Mouse (Mus musculus): ENCODE data around the gene Slc35e2. TPM values are rescaled to one million over a fixed set of nuclear protein-coding genes. Genes with fewer than 3 reads are reported as not detected.

The Slc35e2 gene
- polyA plus RNA-seq, 1 experiment from 2014 or later, result 11.9 TPM

DNA sequence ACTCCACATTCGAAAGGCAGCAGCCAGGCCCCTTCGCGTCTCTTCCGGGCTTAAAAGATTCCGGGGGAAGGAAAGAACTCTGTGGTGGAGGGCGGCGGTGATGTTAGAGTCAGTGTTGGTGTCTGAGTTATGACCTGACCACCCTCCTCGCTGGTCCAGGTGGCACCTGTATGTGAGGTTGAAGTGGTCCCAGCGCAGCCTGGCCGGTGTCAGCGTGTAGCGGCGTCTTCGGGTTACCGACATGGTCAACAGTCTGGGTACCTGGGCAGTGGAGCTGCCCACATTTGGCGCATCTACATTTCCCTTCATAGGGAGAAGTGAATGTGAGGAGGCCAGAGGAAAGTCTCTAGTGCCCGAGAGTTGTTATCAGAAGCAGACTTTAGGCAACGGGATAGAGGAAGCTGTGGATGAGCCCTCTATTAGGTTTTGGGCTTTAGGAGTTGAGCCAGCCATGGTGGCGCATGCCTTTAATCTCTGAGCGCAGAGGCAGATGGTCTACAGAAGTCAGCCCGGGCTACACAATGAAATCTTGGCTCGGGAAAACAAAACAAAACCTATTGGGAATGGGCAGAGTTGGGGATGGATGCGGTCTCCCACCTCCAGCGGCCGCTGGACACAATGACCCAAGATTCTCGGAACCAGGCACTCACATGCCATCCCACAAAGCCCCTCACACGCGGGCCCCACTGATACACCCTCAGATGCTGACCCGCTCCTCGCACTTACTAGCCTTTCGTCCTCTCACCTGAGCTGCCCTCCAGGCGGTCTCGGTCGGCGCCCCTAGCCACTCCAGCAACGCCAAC lies 51.3 kb downstream of the Slc35e2 start:
- no peak for DNase-seq (ENCODE audit: low spot score)
- H3K4me1 ChIP-seq, result peaks cover 37% of the 10 kb centered on the region
- H3K9me3 ChIP-seq (replicated peaks), result no peaks in the 10 kb centered on the region
- peaks cover 57% of the 10 kb centered on the region for H3K36me3 ChIP-seq
- H3K27me3 ChIP-seq (ENCODE audit: low read depth, poor library complexity, severe bottlenecking), result peaks cover 75% of the 10 kb centered on the region
- H3K4me3 ChIP-seq, result peak overlapping the region; percentile 59
- H3K27ac ChIP-seq (replicated peaks), result peak overlapping the region; percentile 79
- 22% methylated on average over 36 of the region's 36 CpGs for WGBS

- peak within 1 kb of the TSS; percentile 59 for H3K4me3 ChIP-seq
- peaks cover 56% of the 10 kb centered on the region for H3K36me3 ChIP-seq
- DNase-seq (ENCODE audit: low spot score), result peak; percentile 78
- peaks cover 37% of the 10 kb centered on the region for H3K4me1 ChIP-seq
- peak within 1 kb of the TSS; percentile 79 for H3K27ac ChIP-seq (replicated peaks)
- under 1% methylated on average over 33 of the region's 33 CpGs for WGBS
- no peaks in the 10 kb centered on the region for H3K9me3 ChIP-seq (replicated peaks)
- peaks cover 77% of the 10 kb centered on the region for H3K27me3 ChIP-seq (ENCODE audit: low read depth, poor library complexity, severe bottlenecking)
Observed at GRCm38 (mm10) chr4:155653086-155653450, 51.9 kb downstream of the Slc35e2 start, which contains the start of gene Mmp23. TSS of gene Mmp23 (minus strand) at chr4:155653384.

DNA sequence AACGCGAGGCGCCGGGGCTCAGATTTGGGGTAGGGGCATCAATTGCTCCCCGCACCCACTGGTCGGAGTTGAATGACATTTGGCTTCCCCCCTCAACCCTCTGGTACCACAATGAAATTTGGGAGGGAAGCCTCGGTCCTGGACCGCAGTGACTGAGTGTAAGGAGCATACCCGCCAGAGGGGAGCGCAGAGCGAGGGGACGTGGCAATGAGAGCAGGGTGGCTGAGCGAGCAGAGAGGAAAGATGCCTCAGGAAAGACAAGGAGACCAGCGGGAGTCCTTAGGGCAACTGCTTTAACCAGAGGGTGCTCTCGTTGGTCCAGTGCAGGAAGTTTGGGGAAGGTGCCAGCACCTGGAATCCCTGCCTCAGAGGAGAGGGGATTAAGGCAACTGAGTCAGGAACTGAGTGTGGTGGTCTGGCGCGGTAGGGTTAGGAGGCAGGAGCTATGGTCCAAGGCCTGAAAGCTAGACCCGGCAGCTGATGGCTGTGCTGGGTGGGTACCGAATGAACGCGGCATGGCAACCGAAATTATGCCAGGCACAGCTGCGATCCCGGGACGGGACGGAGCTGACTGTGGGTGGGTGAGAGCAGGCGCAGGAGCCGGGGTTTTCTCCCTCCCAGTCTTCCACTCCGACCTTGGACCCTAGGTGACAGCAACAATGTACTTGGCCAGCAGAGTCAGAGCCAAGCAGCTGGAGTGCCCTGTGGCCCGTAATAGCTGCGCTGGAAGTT lies 52.4 kb downstream of the Slc35e2 start:
- WGBS, result 2% methylated on average over 31 of the region's 31 CpGs

DNA sequence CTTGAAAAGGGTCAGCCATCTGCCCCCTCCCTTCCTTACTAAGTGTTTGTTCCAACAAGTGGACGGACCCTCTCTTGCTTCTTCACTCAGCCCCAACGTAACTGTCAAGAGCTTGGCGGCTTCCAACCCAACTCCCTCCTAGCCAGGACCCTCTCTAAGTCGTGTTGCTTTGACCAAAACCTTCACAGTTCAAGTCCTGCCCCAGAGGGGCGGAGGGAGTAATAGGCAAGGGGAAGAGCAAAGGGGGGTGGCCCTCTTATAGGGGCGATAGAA lies 52.9 kb downstream of the Slc35e2 start:
- no peak for DNase-seq (ENCODE audit: low spot score)
- H3K9me3 ChIP-seq (replicated peaks), result no peaks in the 10 kb centered on the region
- peaks cover 52% of the 10 kb centered on the region for H3K36me3 ChIP-seq
- H3K4me1 ChIP-seq, result peaks cover 37% of the 10 kb centered on the region
- 2% methylated on average over 6 of the region's 6 CpGs for WGBS
- H3K27ac ChIP-seq (replicated peaks), result no peak overlapping the region; the same call in 1 of the 2 replicates
- peaks cover 77% of the 10 kb centered on the region for H3K27me3 ChIP-seq (ENCODE audit: low read depth, poor library complexity, severe bottlenecking)
- peak overlapping the region; percentile 59 for H3K4me3 ChIP-seq

More for the DNA sequence above, 52.4 kb downstream of the Slc35e2 start:
- peaks cover 52% of the 10 kb centered on the region for H3K36me3 ChIP-seq
- peaks cover 77% of the 10 kb centered on the region for H3K27me3 ChIP-seq (ENCODE audit: low read depth, poor library complexity, severe bottlenecking)
- H3K9me3 ChIP-seq (replicated peaks), result no peaks in the 10 kb centered on the region
- peak overlapping the region; percentile 79 for H3K27ac ChIP-seq (replicated peaks)
- peak overlapping the region; percentile 59 for H3K4me3 ChIP-seq
- peaks cover 37% of the 10 kb centered on the region for H3K4me1 ChIP-seq
- DNase-seq (ENCODE audit: low spot score), result peak; percentile 59

DNA sequence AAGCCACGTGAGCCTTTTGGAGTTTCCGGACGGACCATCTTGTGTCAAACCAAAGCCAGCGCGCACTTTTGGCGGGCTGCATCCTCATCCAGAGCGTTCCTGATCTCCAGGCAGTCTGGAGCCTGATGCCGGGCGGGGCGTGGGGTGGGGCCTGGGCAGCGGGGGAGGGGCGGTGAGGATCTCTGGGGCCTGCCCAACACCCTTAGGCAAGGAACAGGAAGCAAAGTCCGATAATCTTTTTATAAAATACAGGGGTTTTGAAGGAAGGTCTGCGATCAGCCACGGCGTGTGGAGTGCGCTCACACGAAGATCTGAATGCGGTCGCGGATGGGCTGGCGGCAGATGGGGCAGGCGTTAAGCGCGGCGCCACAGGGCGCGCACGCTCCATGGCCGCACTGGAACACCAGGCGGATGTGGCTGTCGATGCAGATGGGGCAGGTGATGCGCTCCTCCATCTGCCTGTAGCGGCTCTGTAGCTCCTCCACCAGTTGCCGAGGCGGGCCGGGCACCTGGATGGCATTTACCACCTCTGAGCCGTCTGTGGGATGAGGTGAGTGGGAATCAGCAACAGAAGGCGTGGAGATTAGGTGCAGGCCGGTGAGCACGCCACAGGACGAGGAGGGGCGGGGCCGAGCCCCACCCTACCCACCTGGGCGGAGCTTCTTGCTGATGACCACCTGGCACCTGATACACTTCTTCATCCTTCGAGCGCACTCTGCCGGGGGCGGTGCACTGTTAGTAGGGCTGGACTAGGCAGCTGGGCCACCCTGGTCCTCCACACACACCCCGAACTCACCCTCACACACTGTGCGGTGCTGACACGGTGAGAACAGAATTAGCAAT lies 53.5 kb downstream of the Slc35e2 start:
- peak overlapping the region; percentile 59 for H3K27ac ChIP-seq (replicated peaks)
- peak; percentile 63 for DNase-seq (ENCODE audit: low spot score)

DNA sequence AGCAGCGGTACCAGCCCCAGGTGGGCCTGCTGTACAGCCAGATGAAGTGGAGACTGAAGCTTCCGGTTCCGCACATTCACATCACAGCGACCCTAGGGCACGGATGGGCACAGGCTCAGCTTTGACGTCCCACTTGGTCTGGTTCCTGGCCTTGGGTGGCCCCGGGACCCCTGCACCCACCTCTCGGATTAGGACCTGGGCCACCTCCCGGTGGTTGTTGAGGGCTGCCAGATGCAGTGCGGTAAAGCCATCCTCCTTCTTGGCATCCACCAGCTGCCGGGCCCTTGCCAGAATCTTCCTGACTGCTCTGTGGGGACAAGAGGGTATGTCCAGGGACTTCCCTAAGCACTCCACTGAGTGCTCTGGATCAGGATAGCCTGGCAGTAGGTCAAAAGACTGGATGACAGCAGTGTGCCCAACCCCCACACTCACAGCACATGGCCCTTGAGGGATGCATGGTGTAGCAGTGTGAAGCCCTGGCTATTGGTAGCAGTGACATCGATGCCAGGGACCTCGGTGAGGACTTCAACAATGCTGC lies 55.1 kb downstream of the Slc35e2 start:
- no peaks in the 10 kb centered on the region for H3K9me3 ChIP-seq (replicated peaks)
- peaks cover 37% of the 10 kb centered on the region for H3K4me1 ChIP-seq
- WGBS, result 87% methylated on average over 13 of the region's 13 CpGs
- peaks cover 64% of the 10 kb centered on the region for H3K27me3 ChIP-seq (ENCODE audit: low read depth, poor library complexity, severe bottlenecking)
- no peak overlapping the region for H3K27ac ChIP-seq (replicated peaks)
- H3K4me3 ChIP-seq, result no peak overlapping the region
- no peak for DNase-seq (ENCODE audit: low spot score)
- H3K36me3 ChIP-seq, result peaks cover 45% of the 10 kb centered on the region

More for the DNA sequence above, 53.5 kb downstream of the Slc35e2 start:
- Histone ChIP-seq H3K27me3 (ENCODE audit: low read depth, poor library complexity, severe bottlenecking) (peaks cover 77% of the 10 kb centered on the region), H3K36me3 (peaks cover 52% of the 10 kb centered on the region), H3K4me1 (peaks cover 37% of the 10 kb centered on the region), H3K9me3 (replicated peaks) (no peaks in the 10 kb centered on the region), H3K4me3 (peak overlapping the region; percentile 59)
- whole genome bisulfite sequencing, result 2% methylated on average over 52 of the region's 52 CpGs

DNA sequence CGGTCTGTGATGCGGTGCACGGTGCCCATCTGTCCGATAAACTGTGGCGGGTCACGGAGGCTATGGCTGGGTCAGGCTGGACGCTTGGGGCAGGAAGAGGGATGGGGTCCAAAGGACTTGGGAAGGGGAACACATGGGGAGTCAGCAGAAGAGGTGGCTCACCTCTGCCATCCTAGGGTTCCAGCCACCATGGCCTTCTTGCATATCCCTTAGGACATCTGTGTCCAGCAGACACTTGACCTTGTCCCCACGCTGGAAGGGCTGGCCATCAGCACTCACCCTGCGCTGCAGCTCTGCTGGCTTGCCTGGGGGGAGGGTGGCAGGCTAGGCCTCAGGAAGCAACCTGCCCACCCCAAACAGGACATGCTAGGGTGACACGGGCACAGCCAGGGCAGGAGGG lies 57.7 kb downstream of the Slc35e2 start:
- peaks cover 40% of the 10 kb centered on the region for H3K36me3 ChIP-seq
- no peaks in the 10 kb centered on the region for H3K9me3 ChIP-seq (replicated peaks)
- H3K27ac ChIP-seq (replicated peaks), result no peak overlapping the region
- H3K27me3 ChIP-seq (ENCODE audit: low read depth, poor library complexity, severe bottlenecking), result peaks cover 37% of the 10 kb centered on the region
- H3K4me1 ChIP-seq, result peaks cover 16% of the 10 kb centered on the region
- no peak overlapping the region for H3K4me3 ChIP-seq
- 95% methylated on average over 10 of the region's 10 CpGs for WGBS
- DNase-seq (ENCODE audit: low spot score), result no peak

DNA sequence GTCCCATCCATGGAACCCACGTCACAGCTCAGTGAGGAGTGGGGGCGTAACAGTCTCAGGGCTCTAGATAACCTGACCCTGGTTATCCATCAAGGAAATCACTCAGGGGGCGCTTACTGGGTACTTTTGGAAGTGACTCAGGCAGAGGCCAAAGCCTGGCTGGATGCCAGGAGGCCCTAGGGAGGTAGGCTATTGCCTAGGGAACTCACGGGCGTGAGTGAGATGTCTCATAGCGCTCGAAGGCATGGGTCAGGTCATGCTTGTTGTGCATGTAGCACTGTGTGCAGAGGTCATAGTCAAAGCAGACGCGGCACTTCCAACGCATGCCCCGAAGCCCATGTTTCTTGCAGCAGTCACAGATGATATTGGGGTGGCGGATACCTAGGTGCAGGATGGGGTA lies 59.4 kb downstream of the Slc35e2 start:
- Histone ChIP-seq H3K4me1 (no peaks in the 10 kb centered on the region), H3K27me3 (ENCODE audit: low read depth, poor library complexity, severe bottlenecking) (peaks cover 20% of the 10 kb centered on the region), H3K36me3 (peaks cover 43% of the 10 kb centered on the region), H3K4me3 (no peak overlapping the region), H3K9me3 (replicated peaks) (no peaks in the 10 kb centered on the region), H3K27ac (replicated peaks) (no peak overlapping the region)
- WGBS, result 93% methylated on average over 12 of the region's 12 CpGs
- DNase-seq (ENCODE audit: low spot score), result no peak

DNA sequence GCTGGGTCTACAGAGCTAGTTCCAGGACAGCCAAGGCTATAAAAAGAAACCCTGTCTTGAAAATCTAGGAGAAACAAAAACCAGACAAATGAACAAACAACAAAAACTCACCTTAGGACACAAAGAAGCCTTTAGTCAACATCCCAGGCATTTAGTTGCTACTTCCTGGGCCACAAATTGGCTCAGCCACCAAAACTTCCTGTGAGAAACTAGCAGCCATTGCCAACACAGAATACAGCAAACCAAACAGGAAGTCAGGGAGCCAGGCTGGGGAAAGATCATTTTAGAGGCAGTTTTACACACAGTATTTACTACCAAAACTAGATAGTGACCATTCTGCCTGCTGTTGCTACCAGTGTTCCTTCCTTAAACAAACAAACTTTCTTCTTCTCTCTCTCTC lies 65.7 kb downstream of the Slc35e2 start:
- H3K4me3 ChIP-seq, result no peak overlapping the region
- peaks cover 13% of the 10 kb centered on the region for H3K4me1 ChIP-seq
- no peak for DNase-seq (ENCODE audit: low spot score)
- H3K27ac ChIP-seq (replicated peaks), result no peak overlapping the region
- no peaks in the 10 kb centered on the region for H3K9me3 ChIP-seq (replicated peaks)
- H3K27me3 ChIP-seq (ENCODE audit: low read depth, poor library complexity, severe bottlenecking), result no peaks in the 10 kb centered on the region; the same call in 1 of the 2 replicates
- peaks cover 6% of the 10 kb centered on the region; the same call in 1 of the 2 replicates for H3K36me3 ChIP-seq

GRCm38 (mm10) chr4:155668689-155669597 lies 67.7 kb downstream of the Slc35e2 start, which contains the start of gene Mib2:
TSS of gene Mib2 (minus strand) at chr4:155669198.
- no peaks in the 10 kb centered on the region; the same call in 1 of the 2 replicates for H3K27me3 ChIP-seq (ENCODE audit: low read depth, poor library complexity, severe bottlenecking)
- peaks cover 3% of the 10 kb centered on the region; the same call in 1 of the 2 replicates for H3K36me3 ChIP-seq
- peak within 1 kb of the TSS; percentile 81 for H3K27ac ChIP-seq (replicated peaks)
- H3K4me1 ChIP-seq, result peaks cover 13% of the 10 kb centered on the region
- H3K9me3 ChIP-seq (replicated peaks), result no peaks in the 10 kb centered on the region
- WGBS, result under 1% methylated on average over 73 of the region's 73 CpGs
- peak within 1 kb of the TSS; percentile 74 for H3K4me3 ChIP-seq
- peak; percentile 97 for DNase-seq (ENCODE audit: low spot score)

DNA sequence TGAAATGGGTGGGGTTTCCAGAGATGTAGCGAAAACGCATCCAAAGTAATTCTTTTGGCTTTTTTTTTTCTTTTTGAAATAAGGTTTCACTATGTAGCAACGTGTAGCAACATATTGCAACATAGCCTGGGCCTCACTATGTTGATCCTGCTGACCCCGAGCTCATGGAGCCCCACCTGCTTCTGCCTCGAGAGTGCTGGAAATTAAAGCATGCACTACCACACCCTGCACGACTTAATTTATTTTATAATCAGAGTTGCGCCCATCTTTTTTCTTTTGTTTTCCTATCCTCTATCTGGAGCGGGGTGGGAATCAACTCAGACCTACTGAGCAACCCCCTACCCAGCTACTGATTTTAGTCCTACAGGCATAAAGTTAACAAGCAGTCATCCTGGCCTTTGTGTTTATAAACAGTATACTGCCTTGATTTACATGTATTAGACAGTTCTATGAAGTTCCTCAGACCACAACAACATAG lies 68.4 kb downstream of the Slc35e2 start:
- Histone ChIP-seq H3K9me3 (replicated peaks) (no peaks in the 10 kb centered on the region), H3K27ac (replicated peaks) (0 out of 2 replicates have a peak overlapping the region, but pooled peaks have one; percentile 6), H3K36me3 (peaks cover 3% of the 10 kb centered on the region; the same call in 1 of the 2 replicates), H3K4me3 (peak overlapping the region; percentile 74), H3K27me3 (ENCODE audit: low read depth, poor library complexity, severe bottlenecking) (no peaks in the 10 kb centered on the region; the same call in 1 of the 2 replicates), H3K4me1 (peaks cover 13% of the 10 kb centered on the region)
- DNase-seq (ENCODE audit: low spot score), result no peak
- 1% methylated on average over 8 of the region's 8 CpGs for WGBS
